ENCODE assay signal across 27 mouse cellular contexts in genomic region chr14:56211317-56211716, GRCm38 (mm10). TPM values are rescaled to one million over a fixed set of nuclear protein-coding genes. Genes with fewer than 3 reads are reported as not detected.
"Had no signal": no experiment of that assay in that cellular context is flagged by ENCODE, and none has a peak within 500 bp of the region (broad histone marks: within the 10 kb centered on the region; RNA-seq: fewer than 3 reads in every experiment).

Gzmf (minus strand) TSS chr14:56211417.

- DNase-seq: heart, postnatal 10 days; heart, postnatal 14 days; heart, postnatal 36 days; heart, postnatal 4 days; kidney, adult 11 months; kidney, adult 18-20 months; kidney, adult 2 months; kidney, adult 8-10 months; kidney, adult 9 months; kidney, postnatal 10 days; kidney, postnatal 14 days; kidney, postnatal 25 days; kidney, postnatal 36 days; kidney, postnatal 4 days; layer of hippocampus, adult 9-11 months; layer of hippocampus, postnatal 36 days had no signal

RNA-seq across cellular contexts. Expression of gene Gzmf, which starts in this region (rescaled TPM):
- total RNA-seq: heart, postnatal 10 days; heart, postnatal 14 days; heart, postnatal 25 days; heart, postnatal 36 days; heart, postnatal 4 days; hematopoietic stem cell, adult 5-6 weeks; hindbrain, postnatal 0 days; layer of hippocampus, adult 18-20 months; layer of hippocampus, adult 2 months; layer of hippocampus, adult 8-10 months; layer of hippocampus, postnatal 10 days; layer of hippocampus, postnatal 14 days; layer of hippocampus, postnatal 25 days; layer of hippocampus, postnatal 36 days; left cerebral cortex, adult 18-20 months; left cerebral cortex, adult 2 months had no signal
